Mouse (Mus musculus) MEL (cell line): Measurements from ENCODE around the gene Padi1. TPM values are rescaled to one million over a fixed set of nuclear protein-coding genes. Genes with fewer than 3 reads are reported as not detected.

ENCODE experiments used
- DNase-seq: peaks from one replicate; pipeline ENCODE4 v3.0.0; 2011; ENCODE audit warnings: low read depth, low spot score
- H3K27ac ChIP-seq: 2 replicates; pipeline ENCODE4 v1.5.1; 2012; ENCODE audit warnings: low read depth, mild to moderate bottlenecking, control low read depth, low read length, moderate library complexity; ENCODE audit not compliant: control insufficient read depth
- H3K27me3 ChIP-seq, 2 experiments: fragments of 150-350 bp in 1 of 2; sonication (generic) in 1 of 2; 2 replicates each; pipeline ENCODE4 v1.6.1; 2012; ENCODE audit warnings: low read length in 2 of 2, mild to moderate bottlenecking in 2 of 2, improper control_type of control experiment in 1 of 2, moderate library complexity in 1 of 2; ENCODE audit not compliant: insufficient read depth in 2 of 2, control insufficient read depth in 1 of 2
- H3K36me3 ChIP-seq, 2 experiments: 2 replicates each; pipeline ENCODE4 v1.6.1; 2012 to 2014; ENCODE audit warnings: low read length in 2 of 2, improper control_type of control experiment in 1 of 2, inconsistent platforms in 1 of 2, mild to moderate bottlenecking in 1 of 2; ENCODE audit not compliant: insufficient read depth in 2 of 2, control insufficient read depth in 1 of 2
- H3K4me1 ChIP-seq, 2 experiments: fragments of 150-350 bp in 1 of 2; sonication (generic) in 1 of 2; 2 replicates each; pipeline ENCODE4 v1.6.1; 2012; ENCODE audit warnings: low read length in 2 of 2, improper control_type of control experiment in 1 of 2, mild to moderate bottlenecking in 1 of 2; ENCODE audit not compliant: insufficient read depth in 2 of 2, control insufficient read depth in 1 of 2
- H3K4me3 ChIP-seq, 2 experiments: fragments of 150-350 bp in 1 of 2; sonication (generic) in 1 of 2; 2 replicates each; pipeline ENCODE4 v1.5.1; 2012; ENCODE audit warnings: low read depth in 2 of 2, low read length in 2 of 2, mild to moderate bottlenecking in 2 of 2, moderate library complexity in 2 of 2, control low read depth in 1 of 2, improper control_type of control experiment in 1 of 2; ENCODE audit not compliant: control insufficient read depth in 1 of 2, insufficient read depth in 1 of 2
- H3K79me2 ChIP-seq: 2 replicates; pipeline ENCODE4 v1.6.1; 2012; ENCODE audit warnings: mild to moderate bottlenecking, low read length, moderate library complexity; ENCODE audit not compliant: control insufficient read depth, poor library complexity, insufficient read depth
- H3K9ac ChIP-seq: 2 replicates; pipeline ENCODE4 v1.6.1; 2012; ENCODE audit warnings: low read depth, mild to moderate bottlenecking, control low read depth, low read length, moderate library complexity; ENCODE audit not compliant: control insufficient read depth, poor library complexity, severe bottlenecking
- H3K9me3 ChIP-seq: fragments of 150-350 bp; sonication (generic); replicated peaks from 2 replicates; pipeline ENCODE4 v1.6.1; 2012; ENCODE audit warnings: mild to moderate bottlenecking, low read length, improper control_type of control experiment, moderate library complexity; ENCODE audit not compliant: insufficient read depth
- CTCF ChIP-seq, 3 experiments: IDR thresholded peaks in 2 of 3; conservative IDR thresholded peaks in 1 of 3; 2 replicates each; pipeline ENCODE4 v1.5.1; 2011 to 2012; ENCODE audit warnings: low read length in 3 of 3, low read depth in 2 of 3, mild to moderate bottlenecking in 2 of 3, improper control_type of control experiment in 1 of 3, inconsistent platforms in 1 of 3, mixed read lengths in 1 of 3, moderate library complexity in 1 of 3; ENCODE audit not compliant: control insufficient read depth in 1 of 3, insufficient read depth in 1 of 3, poor library complexity in 1 of 3, severe bottlenecking in 1 of 3
- E2F4 ChIP-seq: IDR thresholded peaks from 2 replicates; pipeline ENCODE4 v1.6.1; 2011; ENCODE audit warnings: low read depth, low read length, improper control_type of control experiment, borderline replicate concordance
- ELF1 ChIP-seq: IDR thresholded peaks from 2 replicates; pipeline ENCODE4 v1.6.1; 2014; ENCODE audit warnings: low read depth, mild to moderate bottlenecking, inconsistent platforms, low read length, improper control_type of control experiment, moderate library complexity
- GATA1 ChIP-seq: IDR thresholded peaks from 2 replicates; pipeline ENCODE4 v1.6.1; 2011; ENCODE audit warnings: low read depth, low read length, improper control_type of control experiment
- MAX ChIP-seq: IDR thresholded peaks from 2 replicates; pipeline ENCODE4 v1.6.1; 2011; ENCODE audit warnings: low read length, improper control_type of control experiment
- MYC ChIP-seq: IDR thresholded peaks from 2 replicates; pipeline ENCODE4 v1.6.1; 2011; ENCODE audit warnings: low read depth, mild to moderate bottlenecking, low read length, improper control_type of control experiment, moderate library complexity
- NRF1 ChIP-seq: IDR thresholded peaks from 2 replicates; pipeline ENCODE4 v1.6.1; 2014; ENCODE audit warnings: low read depth, mild to moderate bottlenecking, inconsistent platforms, low read length, improper control_type of control experiment, moderate library complexity; ENCODE audit not compliant: poor library complexity, insufficient read depth, severe bottlenecking
- RAD21 ChIP-seq: IDR thresholded peaks from 2 replicates; pipeline ENCODE4 v1.6.1; 2011; ENCODE audit warnings: mild to moderate bottlenecking, low read depth, low read length, improper control_type of control experiment
- SMC3 ChIP-seq: IDR thresholded peaks from 2 replicates; pipeline ENCODE4 v1.6.1; 2011; ENCODE audit warnings: low read depth, low read length, improper control_type of control experiment
- TBP ChIP-seq: IDR thresholded peaks from 2 replicates; pipeline ENCODE4 v1.8.0; 2011; ENCODE audit warnings: low read depth, low read length, improper control_type of control experiment
- ZC3H11A ChIP-seq: IDR thresholded peaks from 2 replicates; pipeline ENCODE4 v1.6.1; 2012; ENCODE audit warnings: low read depth, mild to moderate bottlenecking, inconsistent platforms, low read length, improper control_type of control experiment
- ZKSCAN1 ChIP-seq: IDR thresholded peaks from 2 replicates; pipeline ENCODE4 v1.6.1; 2012; ENCODE audit warnings: low read depth, mild to moderate bottlenecking, inconsistent platforms, low read length, improper control_type of control experiment, moderate library complexity
- polyA plus RNA-seq, 2 experiments: library from polyadenylated mRNA; stranded (reverse) in 1 of 2; unstranded in 1 of 2; fragments of >175 nt in 1 of 2; fragments of >200 nt in 1 of 2; gene quantifications; 2 replicates each; pipeline versions ENCODE4 v1.2.1 to v1.2.4; 2012; ENCODE audit warnings: low replicate concordance in 2 of 2, low read depth in 1 of 2; ENCODE audit not compliant: insufficient read length in 2 of 2, insufficient read depth in 1 of 2, missing spikeins in 1 of 2
- total RNA-seq: library from RNA; depleted of rRNA; stranded (reverse); fragments of 300-350 nt; gene quantifications from 2 replicates; pipeline ENCODE4 v1.2.3, GENCODE M21; 2012

Gene Padi1
- total and polyA plus RNA-seq, 3 experiments, result 0.31 to 0.40 TPM; not detected in 1

DNA sequence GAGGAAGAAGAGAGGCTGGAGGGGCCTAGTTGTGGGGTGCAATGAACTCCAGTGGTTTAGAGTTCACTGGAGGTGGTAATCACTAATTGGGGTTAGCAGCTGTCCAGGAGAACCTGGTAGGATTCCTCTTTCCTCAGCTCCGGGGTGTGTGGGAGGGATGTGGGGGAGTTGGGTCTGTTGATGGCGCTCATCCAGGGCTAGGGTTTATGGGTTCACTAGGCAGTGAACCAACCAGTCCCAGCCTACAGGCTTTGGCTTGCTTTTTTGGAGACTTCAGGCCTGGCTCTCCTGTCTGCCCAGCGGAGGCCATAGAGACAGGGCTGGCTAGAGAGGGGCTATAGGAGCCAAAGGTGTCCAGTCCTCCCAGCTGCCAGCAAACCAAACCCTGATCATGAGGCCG is 55.6 kb downstream of the Padi1 start:
- Histone ChIP-seq H3K27ac (no peak overlapping the region), H3K27me3 (no peaks in the 10 kb centered on the region), H3K4me3 (no peak overlapping the region), H3K36me3 (peaks cover 0 to 14% of the 10 kb centered on the region in 2 experiments; a peak in 2 of 4 replicates), H3K9ac (no peak overlapping the region), H3K4me1 (no peaks in the 10 kb centered on the region), H3K79me2 (no peaks in the 10 kb centered on the region), H3K9me3 (no peaks in the 10 kb centered on the region)
- no peak for DNase-seq
- no peak for TF ChIP-seq ELF1
- TF ChIP-seq ZKSCAN1, result no peak
- no peak for TF ChIP-seq SMC3
- TF ChIP-seq TBP, result no peak
- no peak for TF ChIP-seq MYC
- TF ChIP-seq NRF1, result no peak
- TF ChIP-seq E2F4, result no peak
- TF ChIP-seq, all 39 proteins: peak for 0

DNA sequence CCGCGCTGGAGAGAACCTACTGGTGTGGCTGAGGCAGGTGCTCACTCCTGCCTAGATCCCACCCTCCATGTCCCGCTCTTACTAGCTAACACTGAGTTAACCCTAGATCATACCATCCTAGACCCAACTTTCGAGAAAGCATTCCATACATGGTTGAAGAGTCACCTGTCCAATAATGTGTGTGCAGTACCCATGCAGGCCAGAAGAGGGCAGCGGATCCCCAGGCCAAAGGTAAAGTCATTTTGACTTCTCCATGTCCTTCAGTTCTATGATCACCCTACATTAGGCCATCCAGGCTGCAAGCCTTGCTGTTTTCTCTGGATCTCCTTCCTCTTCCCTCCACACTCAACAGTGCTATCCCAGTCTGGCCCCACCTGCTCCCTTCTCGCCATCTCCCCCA is 56.6 kb downstream of the Padi1 start:
- Histone ChIP-seq H3K9me3 (no peaks in the 10 kb centered on the region), H3K4me1 (no peaks in the 10 kb centered on the region), H3K79me2 (no peaks in the 10 kb centered on the region), H3K27ac (no peak overlapping the region), H3K36me3 (peaks cover 0 to 14% of the 10 kb centered on the region in 2 experiments; a peak in 2 of 4 replicates), H3K27me3 (no peaks in the 10 kb centered on the region), H3K9ac (no peak overlapping the region), H3K4me3 (no peak overlapping the region)
- TF ChIP-seq MAX (no peak), RAD21 (peak; percentile 76), SMC3 (peak; percentile 76), ZC3H11A (peak; percentile 69), CTCF (IDR thresholded peaks at IDR 0.05 in 2 of 3, conservative IDR thresholded peaks at IDR 0.05 in 1 of 3; ENCODE audit: control insufficient read depth in 1 of 3, insufficient read depth in 1 of 3, low read depth in 2 of 3, low read length in 3 of 3, poor library complexity in 1 of 3, severe bottlenecking in 1 of 3) (peak; percentile 73 to 84 (median 82))
- DNase-seq, result peak; percentile 64

DNA sequence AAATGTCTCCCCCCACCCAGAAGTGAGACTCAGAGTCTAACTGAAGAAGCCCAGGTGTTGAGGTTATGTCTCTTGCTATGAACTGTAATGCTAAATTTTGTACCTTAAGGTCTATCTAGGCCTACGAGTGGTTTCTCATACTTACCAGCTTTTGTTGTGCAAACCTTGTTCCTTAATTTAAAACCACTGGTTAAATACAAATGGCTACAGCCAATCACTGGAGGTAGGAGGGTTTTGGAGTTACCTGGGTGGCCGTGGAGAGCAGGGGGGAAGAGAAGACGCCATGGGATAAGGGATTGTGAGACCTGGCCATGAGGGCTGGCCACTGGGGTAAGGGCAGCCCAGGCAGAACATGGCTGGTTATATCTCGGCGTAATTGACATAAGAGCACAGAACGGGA is 57.3 kb downstream of the Padi1 start:
- H3K27me3 ChIP-seq, result no peaks in the 10 kb centered on the region
- H3K4me1 ChIP-seq, result no peaks in the 10 kb centered on the region
- no peaks in the 10 kb centered on the region for H3K79me2 ChIP-seq
- no peak overlapping the region for H3K27ac ChIP-seq
- DNase-seq, result no peak
- H3K36me3 ChIP-seq, result peaks cover 0 to 14% of the 10 kb centered on the region in 2 experiments; a peak in 2 of 4 replicates
- no peak overlapping the region for H3K9ac ChIP-seq
- no peaks in the 10 kb centered on the region for H3K9me3 ChIP-seq
- H3K4me3 ChIP-seq, result no peak overlapping the region
- no peak for TF ChIP-seq GATA1
